In genomic region chr11:116368116-116368515, GRCm38 (mm10) we compare ENCODE assay signal across 8 mouse cellular contexts. TPM values are rescaled to one million over a fixed set of nuclear protein-coding genes. Genes with fewer than 3 reads are reported as not detected.
DNase-seq lines count a peak whose midpoint lies in the region; ATAC-seq and TF ChIP-seq lines count a peak whose summit lies in the region.

No protein-coding gene starts in this region.

- peak; percentile 89 for TF ChIP-seq CTCF in stomach, postnatal 0 days (IDR thresholded peaks at IDR 0.05; ENCODE audit: low read depth)

- peak; percentile 75 for DNase-seq in midbrain, embryonic 10.5 days (ENCODE audit: low spot score)
- peak; percentile 75 for DNase-seq in cerebellum, adult 9-11 months
- DNase-seq in frontal cortex, postnatal 25 days (ENCODE audit: low spot score in 2 of 2) = peak; percentile 60 to 76
- DNase-seq in left cerebral cortex, postnatal 4 days = peak; percentile 91
- DNase-seq in natural killer cell, adult 2 months (ENCODE audit: low spot score in 2 of 2) = peak; percentile 75 to 87
- peak; percentile 92 for DNase-seq in stomach, postnatal 0 days (ENCODE audit: low spot score)

- no peaks in the 10 kb centered on the region for H3K9me3 ChIP-seq in midbrain, embryonic 10.5 days (replicated peaks)
- no peaks in the 10 kb centered on the region for H3K9me3 ChIP-seq in midbrain, embryonic 15.5 days
- no peaks in the 10 kb centered on the region for H3K9me3 ChIP-seq in stomach, postnatal 0 days (ENCODE audit: control insufficient read depth, low read length)

- H3K4me2 ChIP-seq in midbrain, embryonic 15.5 days = no peak overlapping the region
- H3K4me2 ChIP-seq in stomach, postnatal 0 days (replicated peaks; ENCODE audit: low read depth) = no peak overlapping the region

- H3K27ac ChIP-seq in midbrain, embryonic 10.5 days (replicated peaks) = no peak overlapping the region
- H3K27ac ChIP-seq in midbrain, embryonic 15.5 days = no peak overlapping the region
- no peak overlapping the region for H3K27ac ChIP-seq in stomach, postnatal 0 days (replicated peaks)

- H3K9ac ChIP-seq in midbrain, embryonic 15.5 days = no peak overlapping the region
- H3K9ac ChIP-seq in stomach, postnatal 0 days (ENCODE audit: low read length) = no peak overlapping the region

- peaks cover 8% of the 10 kb centered on the region; the same call in 1 of the 2 replicates for H3K27me3 ChIP-seq in midbrain, embryonic 10.5 days (ENCODE audit: low read depth, poor library complexity, severe bottlenecking)
- no peaks in the 10 kb centered on the region for H3K27me3 ChIP-seq in midbrain, embryonic 15.5 days (replicated peaks)
- H3K27me3 ChIP-seq in stomach, postnatal 0 days (ENCODE audit: control insufficient read depth, insufficient read depth, low read length) = no peaks in the 10 kb centered on the region

- peaks cover 29% of the 10 kb centered on the region for H3K4me1 ChIP-seq in midbrain, embryonic 10.5 days
- peaks cover 7% of the 10 kb centered on the region; the same call in 1 of the 2 replicates for H3K4me1 ChIP-seq in midbrain, embryonic 15.5 days
- no peaks in the 10 kb centered on the region for H3K4me1 ChIP-seq in stomach, postnatal 0 days (replicated peaks; ENCODE audit: control insufficient read depth, insufficient read depth)

- no peak for ATAC-seq in midbrain, embryonic 15.5 days (replicated peaks)
- ATAC-seq in inflammation-experienced regulatory T-cells, adult 6 months = peak; percentile 71
- ATAC-seq in stomach, postnatal 0 days (ENCODE audit: low FRiP score, low TSS enrichment) = peak; percentile 73

- no peak overlapping the region for H3K4me3 ChIP-seq in midbrain, embryonic 10.5 days
- H3K4me3 ChIP-seq in midbrain, embryonic 15.5 days = no peak overlapping the region
- H3K4me3 ChIP-seq in stomach, postnatal 0 days (ENCODE audit: low read depth, low read length) = no peak overlapping the region

- intact Hi-C loops in left cerebral cortex, postnatal 4 days (cut with DNase I) = no loop called here

- WGBS in midbrain, embryonic 10.5 days = 21% methylated on average over 9 of the region's 9 CpGs
- 22% methylated on average over 9 of the region's 9 CpGs for WGBS in midbrain, embryonic 15.5 days
- WGBS in stomach, postnatal 0 days = 22% methylated on average over 9 of the region's 9 CpGs

- TF ChIP-seq EP300 in stomach, postnatal 0 days (optimal IDR thresholded peaks at IDR 0.05) = no peak

- H3K36me3 ChIP-seq in midbrain, embryonic 10.5 days = no peaks in the 10 kb centered on the region
- H3K36me3 ChIP-seq in midbrain, embryonic 15.5 days (replicated peaks) = no peaks in the 10 kb centered on the region
- no peaks in the 10 kb centered on the region for H3K36me3 ChIP-seq in stomach, postnatal 0 days (ENCODE audit: control insufficient read depth, insufficient read depth, low read length)

RNA-seq across cellular contexts. Expression of gene Foxj1, which starts 32.9 kb away (rescaled TPM):
- polyA plus RNA-seq in midbrain, embryonic 10.5 days (2016; fragmentation: Nextera tagmentation; extraction: Ambion mirVana) = 7.1 and 8.4 TPM in 2 replicates
- polyA plus RNA-seq in midbrain, embryonic 15.5 days (2015; fragmentation: Nextera tagmentation; extraction: Ambion mirVana) = 17.4 and 20.4 TPM in 2 replicates
- polyA plus RNA-seq in inflammation-experienced regulatory T-cells, adult 6 months (2017; shearing (Covaris generic)) = not detected
- total RNA-seq in left cerebral cortex, postnatal 4 days (2021) = 1 to 10 TPM; 6.6 to 9.3 TPM
- 0.19 and 0.40 TPM in 2 replicates for polyA plus RNA-seq in stomach, postnatal 0 days (2015; fragmentation: Nextera tagmentation; extraction: Ambion mirVana)

RNA-seq across cellular contexts. Expression of gene Rnf157, which starts 44.7 kb away (rescaled TPM):
- 5.3 and 10.1 TPM in 2 replicates for polyA plus RNA-seq in midbrain, embryonic 10.5 days (2016; fragmentation: Nextera tagmentation; extraction: Ambion mirVana)
- polyA plus RNA-seq in midbrain, embryonic 15.5 days (2015; fragmentation: Nextera tagmentation; extraction: Ambion mirVana) = 66.1 and 68.0 TPM in 2 replicates
- 10 to 100 TPM in 1 of 3 experiments, 1 to 10 TPM in 2; 3.0 to 15.1 (median 8.5) TPM for polyA plus RNA-seq in inflammation-experienced regulatory T-cells, adult 6 months (2017; shearing (Covaris generic))
- total RNA-seq in left cerebral cortex, postnatal 4 days (2021) = 100 to 1,000 TPM; 187 to 192 TPM
- 2.8 and 3.0 TPM in 2 replicates for polyA plus RNA-seq in stomach, postnatal 0 days (2015; fragmentation: Nextera tagmentation; extraction: Ambion mirVana)
